Mouse (Mus musculus): Measurements from ENCODE around the gene Tmem206. TPM values are rescaled to one million over a fixed set of nuclear protein-coding genes. Genes with fewer than 3 reads are reported as not detected.

Tmem206 gene
- polyA plus RNA-seq, 1 experiment: not detected

GRCm38 (mm10) chr1:191380843-191381242 is 55.1 kb downstream of the Tmem206 start:
- WGBS: 81% methylated on average over 3 of the region's 3 CpGs
- Histone ChIP-seq H3K4me3 (ENCODE audit: insufficient read depth, low read depth, low read length) (no peak overlapping the region), H3K27ac (ENCODE audit: insufficient read depth, low read depth, low read length) (no peak overlapping the region), H3K4me1 (ENCODE audit: control insufficient read depth, insufficient read depth, low read length) (peaks cover 7% of the 10 kb centered on the region)
- TF ChIP-seq CTCF (IDR thresholded peaks at IDR 0.05; ENCODE audit: insufficient read depth, low read depth, low read length): no peak
- TF ChIP-seq POLR2A (IDR thresholded peaks at IDR 0.05; ENCODE audit: insufficient read depth, low read depth, low read length): no peak

GRCm38 (mm10) chr1:191381955-191382736 is 56.4 kb downstream of the Tmem206 start:
- no peak overlapping the region for H3K4me3 ChIP-seq (ENCODE audit: insufficient read depth, low read depth, low read length)
- H3K27ac ChIP-seq (ENCODE audit: insufficient read depth, low read depth, low read length): no peak overlapping the region
- TF ChIP-seq POLR2A (IDR thresholded peaks at IDR 0.05; ENCODE audit: insufficient read depth, low read depth, low read length) (no peak), CTCF (IDR thresholded peaks at IDR 0.05; ENCODE audit: insufficient read depth, low read depth, low read length) (no peak)
- peaks cover 6% of the 10 kb centered on the region for H3K4me1 ChIP-seq (ENCODE audit: control insufficient read depth, insufficient read depth, low read length)
- WGBS: 48% methylated on average over 11 of the region's 11 CpGs

GRCm38 (mm10) chr1:191384786-191385430 is 59.2 kb downstream of the Tmem206 start:
- Histone ChIP-seq H3K4me1 (ENCODE audit: control insufficient read depth, insufficient read depth, low read length) (peaks cover 4% of the 10 kb centered on the region), H3K4me3 (ENCODE audit: insufficient read depth, low read depth, low read length) (no peak overlapping the region), H3K27ac (ENCODE audit: insufficient read depth, low read depth, low read length) (no peak overlapping the region)
- no peak for TF ChIP-seq POLR2A (IDR thresholded peaks at IDR 0.05; ENCODE audit: insufficient read depth, low read depth, low read length)
- TF ChIP-seq CTCF (IDR thresholded peaks at IDR 0.05; ENCODE audit: insufficient read depth, low read depth, low read length): no peak
- WGBS: 61% methylated on average over 10 of the region's 10 CpGs

GRCm38 (mm10) chr1:191391311-191391710 is 65.6 kb downstream of the Tmem206 start:
- H3K4me3 ChIP-seq (ENCODE audit: insufficient read depth, low read depth, low read length): no peak overlapping the region
- H3K27ac ChIP-seq (ENCODE audit: insufficient read depth, low read depth, low read length): no peak overlapping the region
- no peaks in the 10 kb centered on the region for H3K4me1 ChIP-seq (ENCODE audit: control insufficient read depth, insufficient read depth, low read length)
- TF ChIP-seq CTCF (IDR thresholded peaks at IDR 0.05; ENCODE audit: insufficient read depth, low read depth, low read length) (no peak), POLR2A (IDR thresholded peaks at IDR 0.05; ENCODE audit: insufficient read depth, low read depth, low read length) (no peak)
- 4% methylated on average over 3 of the region's 3 CpGs for WGBS

GRCm38 (mm10) chr1:191393536-191393935 is 67.8 kb downstream of the Tmem206 start:
- no peak overlapping the region for H3K27ac ChIP-seq (ENCODE audit: insufficient read depth, low read depth, low read length)
- 55% methylated on average over 3 of the region's 3 CpGs for WGBS
- TF ChIP-seq CTCF (IDR thresholded peaks at IDR 0.05; ENCODE audit: insufficient read depth, low read depth, low read length) (no peak), POLR2A (IDR thresholded peaks at IDR 0.05; ENCODE audit: insufficient read depth, low read depth, low read length) (no peak)
- H3K4me3 ChIP-seq (ENCODE audit: insufficient read depth, low read depth, low read length): no peak overlapping the region
- no peaks in the 10 kb centered on the region for H3K4me1 ChIP-seq (ENCODE audit: control insufficient read depth, insufficient read depth, low read length)

GRCm38 (mm10) chr1:191394126-191394525 is 68.4 kb downstream of the Tmem206 start:
- TF ChIP-seq POLR2A (IDR thresholded peaks at IDR 0.05; ENCODE audit: insufficient read depth, low read depth, low read length): no peak
- TF ChIP-seq CTCF (IDR thresholded peaks at IDR 0.05; ENCODE audit: insufficient read depth, low read depth, low read length): no peak
- Histone ChIP-seq H3K27ac (ENCODE audit: insufficient read depth, low read depth, low read length) (no peak overlapping the region), H3K4me1 (ENCODE audit: control insufficient read depth, insufficient read depth, low read length) (no peaks in the 10 kb centered on the region), H3K4me3 (ENCODE audit: insufficient read depth, low read depth, low read length) (no peak overlapping the region)
- WGBS: 9% methylated on average over 2 of the region's 2 CpGs

GRCm38 (mm10) chr1:191395200-191395599 is 69.5 kb downstream of the Tmem206 start:
- 12% methylated on average over 1 of the region's 1 CpGs for WGBS
- TF ChIP-seq POLR2A (IDR thresholded peaks at IDR 0.05; ENCODE audit: insufficient read depth, low read depth, low read length): no peak
- TF ChIP-seq CTCF (IDR thresholded peaks at IDR 0.05; ENCODE audit: insufficient read depth, low read depth, low read length): no peak
- Histone ChIP-seq H3K4me3 (ENCODE audit: insufficient read depth, low read depth, low read length) (no peak overlapping the region), H3K4me1 (ENCODE audit: control insufficient read depth, insufficient read depth, low read length) (no peaks in the 10 kb centered on the region), H3K27ac (ENCODE audit: insufficient read depth, low read depth, low read length) (no peak overlapping the region)

- Histone ChIP-seq H3K4me3 (ENCODE audit: insufficient read depth, low read depth, low read length) (peak overlapping the region; percentile 93), H3K4me1 (ENCODE audit: control insufficient read depth, insufficient read depth, low read length) (no peaks in the 10 kb centered on the region), H3K27ac (ENCODE audit: insufficient read depth, low read depth, low read length) (peak overlapping the region; percentile 97)
- no peak for TF ChIP-seq POLR2A (IDR thresholded peaks at IDR 0.05; ENCODE audit: insufficient read depth, low read depth, low read length)
- TF ChIP-seq CTCF (IDR thresholded peaks at IDR 0.05; ENCODE audit: insufficient read depth, low read depth, low read length): no peak
- under 1% methylated on average over 43 of the region's 43 CpGs for WGBS
These were observed 70.2 kb downstream of the Tmem206 start for GRCm38 (mm10) chr1:191395871-191396433.

GRCm38 (mm10) chr1:191396446-191396845 is 70.7 kb downstream of the Tmem206 start:
- TF ChIP-seq CTCF (IDR thresholded peaks at IDR 0.05; ENCODE audit: insufficient read depth, low read depth, low read length) (no peak), POLR2A (IDR thresholded peaks at IDR 0.05; ENCODE audit: insufficient read depth, low read depth, low read length) (no peak)
- H3K4me3 ChIP-seq (ENCODE audit: insufficient read depth, low read depth, low read length): peak overlapping the region; percentile 93
- H3K4me1 ChIP-seq (ENCODE audit: control insufficient read depth, insufficient read depth, low read length): no peaks in the 10 kb centered on the region
- peak overlapping the region; percentile 97 for H3K27ac ChIP-seq (ENCODE audit: insufficient read depth, low read depth, low read length)
- WGBS: 2% methylated on average over 73 of the region's 74 CpGs

All from olfactory bulb, adult 2 months (tissue).